Mouse (Mus musculus) cortical plate, adult 2 months (tissue): Measurements from ENCODE around the gene Cpa2.

ENCODE experiments used
- CTCF ChIP-seq: fragments of 200-500 bp; IDR thresholded peaks from 2 replicates; pipeline ENCODE4 v1.5.1; 2011; ENCODE audit warnings: mild to moderate bottlenecking, control low read depth, low read length; ENCODE audit not compliant: insufficient read depth; ENCODE audit errors: extremely low read depth
- POLR2A ChIP-seq: fragments of 200-500 bp; IDR thresholded peaks from 2 replicates; pipeline ENCODE4 v1.6.1; 2011; ENCODE audit warnings: mild to moderate bottlenecking, low read length, control low read depth; ENCODE audit not compliant: insufficient read depth; ENCODE audit errors: extremely low read depth

DNA sequence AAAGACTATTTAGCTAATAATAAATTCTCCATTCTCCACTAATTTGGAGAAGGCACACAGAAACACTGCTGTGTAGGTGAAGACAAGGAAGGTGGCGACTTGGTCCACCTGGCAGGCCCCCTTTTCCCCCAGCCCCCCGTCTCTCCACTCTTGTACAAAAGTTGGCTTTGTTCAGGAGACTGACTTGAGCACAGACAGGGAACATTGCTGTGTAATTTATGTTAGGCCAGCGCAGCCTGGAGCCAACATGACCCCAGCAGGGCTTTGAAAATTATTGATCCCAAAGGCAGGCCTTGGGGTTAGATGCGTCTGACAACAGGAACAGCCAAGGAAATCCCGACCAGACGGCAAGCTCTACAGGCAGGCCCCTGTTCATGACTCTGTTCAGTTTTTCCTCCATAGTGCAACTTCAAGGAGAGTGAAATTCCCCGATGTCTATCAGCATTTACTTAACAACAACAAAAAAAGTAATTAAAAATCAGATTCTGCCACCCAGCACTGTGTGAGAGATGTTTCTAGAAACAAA is 63.0 kb downstream of the Cpa2 start:
- TF ChIP-seq CTCF, result no peak
- TF ChIP-seq POLR2A, result no peak
